Mouse (Mus musculus) testis, adult 2 months (tissue): ENCODE results near the gene Rp9. TPM values are rescaled to one million over a fixed set of nuclear protein-coding genes. Genes with fewer than 3 reads are reported as not detected.
"Not testable (repeated sequence)": the region's sequence is repeated elsewhere in the genome, so short reads cannot be mapped to it uniquely, and the experiment has no call there.

Experiments used
- H3K27ac ChIP-seq: fragments of 200-500 bp; 2 replicates; pipeline ENCODE4 v1.5.1; 2012; ENCODE audit warnings: low read depth, low read length; ENCODE audit not compliant: control insufficient read depth, insufficient read depth
- H3K27me3 ChIP-seq: fragments of 200-500 bp; 2 replicates; pipeline ENCODE4 v1.6.1; 2012; ENCODE audit warnings: mild to moderate bottlenecking, low read length, moderate library complexity; ENCODE audit not compliant: control insufficient read depth, insufficient read depth
- H3K36me3 ChIP-seq: fragments of 200-500 bp; 2 replicates; pipeline ENCODE4 v1.6.1; 2012; ENCODE audit warnings: mild to moderate bottlenecking, low read length; ENCODE audit not compliant: control insufficient read depth, insufficient read depth
- H3K4me1 ChIP-seq: fragments of 200-500 bp; 2 replicates; pipeline ENCODE4 v1.6.1; 2012; ENCODE audit warnings: low read length; ENCODE audit not compliant: control insufficient read depth, insufficient read depth
- H3K4me3 ChIP-seq: fragments of 200-500 bp; 2 replicates; pipeline ENCODE4 v1.5.1; 2012; ENCODE audit warnings: low read depth, mild to moderate bottlenecking, low read length, moderate library complexity, mixed read lengths; ENCODE audit not compliant: control insufficient read depth
- CTCF ChIP-seq: fragments of 200-500 bp; IDR thresholded peaks from 2 replicates; pipeline ENCODE4 v1.5.1; 2012; ENCODE audit warnings: low read depth, mild to moderate bottlenecking, inconsistent platforms, low read length, moderate library complexity; ENCODE audit not compliant: control insufficient read depth, insufficient read depth, insufficient replicate concordance
- POLR2A ChIP-seq: fragments of 200-500 bp; IDR thresholded peaks from 2 replicates; pipeline ENCODE4 v1.6.1; 2012; ENCODE audit warnings: low read depth, mild to moderate bottlenecking, inconsistent platforms, low read length, moderate library complexity; ENCODE audit not compliant: control insufficient read depth
- polyA plus RNA-seq: library from polyadenylated mRNA; depleted of rRNA; stranded (reverse); fragments of >200 nt; gene quantifications from 2 replicates; pipeline ENCODE4 v1.2.3, GENCODE M21; 2012

Gene Rp9
- polyA plus RNA-seq, 1 experiment = 96.7 TPM

DNA sequence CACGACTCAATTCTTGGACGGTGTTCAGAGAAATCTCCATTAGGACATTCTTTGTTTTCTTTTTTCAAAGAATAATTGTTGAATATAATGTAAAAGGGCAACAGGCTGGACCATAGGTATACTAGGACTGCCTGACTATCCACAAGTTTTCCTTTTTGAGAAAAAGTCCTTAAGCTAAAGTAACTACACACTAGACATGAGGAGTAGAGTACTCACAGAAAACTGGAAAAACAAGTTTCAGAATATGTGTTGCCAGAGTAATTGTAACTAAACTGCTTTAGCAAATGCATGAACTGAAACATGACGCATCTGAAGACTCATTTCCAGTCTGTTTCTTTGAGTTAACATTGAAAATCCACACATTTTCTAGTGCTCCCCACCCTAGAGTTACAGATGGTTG lies 64.1 kb downstream of the Rp9 start:
- Histone ChIP-seq H3K27ac (no peak overlapping the region), H3K4me1 (no peaks in the 10 kb centered on the region), H3K36me3 (no peaks in the 10 kb centered on the region), H3K27me3 (no peaks in the 10 kb centered on the region), H3K4me3 (no peak overlapping the region)
- TF ChIP-seq POLR2A (no peak), CTCF (no peak)

DNA sequence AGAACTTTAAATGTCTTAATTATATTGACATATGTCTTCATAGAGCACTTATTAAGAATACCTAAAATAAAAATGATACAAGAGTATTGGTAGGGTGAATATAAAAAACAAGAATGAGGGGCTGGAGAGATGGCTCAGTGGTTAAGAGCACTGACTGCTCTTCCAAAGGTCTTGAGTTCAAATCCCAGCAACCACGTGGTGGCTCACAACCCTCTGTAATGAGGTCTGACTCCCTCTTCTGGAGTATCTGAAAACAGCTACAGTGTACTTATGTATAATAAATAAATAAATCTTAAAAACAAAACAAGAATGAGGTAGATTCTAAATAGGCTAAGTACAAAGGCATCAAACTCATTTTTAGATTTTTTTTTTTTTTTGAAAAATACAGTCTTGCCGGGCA lies 66.0 kb downstream of the Rp9 start:
- H3K4me1 ChIP-seq, H3K4me3 ChIP-seq, H3K27me3 ChIP-seq, H3K27ac ChIP-seq, H3K36me3 ChIP-seq: not testable (repeated sequence)

- TF ChIP-seq CTCF = no peak
- Histone ChIP-seq H3K4me1 (no peaks in the 10 kb centered on the region), H3K27ac (no peak overlapping the region), H3K36me3 (no peaks in the 10 kb centered on the region), H3K4me3 (no peak overlapping the region), H3K27me3 (no peaks in the 10 kb centered on the region)
Observed at GRCm38 (mm10) chr9:22402976-22403375, 66.6 kb downstream of the Rp9 start.

DNA sequence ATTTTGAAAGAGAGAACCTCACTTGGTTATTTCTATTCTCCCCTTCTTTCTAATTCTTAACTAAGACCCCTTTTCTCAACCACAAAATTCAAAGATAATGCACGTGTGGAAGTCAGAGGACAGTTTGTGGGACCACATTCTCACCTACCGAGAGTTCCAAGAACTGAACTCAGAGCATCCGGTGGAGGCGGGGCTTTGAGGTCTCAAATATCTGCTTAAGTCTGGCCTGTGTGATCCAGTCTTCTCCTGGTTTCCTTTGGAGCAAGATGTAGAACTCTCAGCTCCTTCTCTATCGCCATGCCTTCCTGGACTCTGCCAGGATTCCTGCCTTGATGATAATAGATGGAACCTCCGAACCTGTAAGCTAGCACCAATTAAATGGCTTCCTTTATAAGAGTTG lies 67.5 kb downstream of the Rp9 start:
- no peaks in the 10 kb centered on the region for H3K4me1 ChIP-seq
- no peaks in the 10 kb centered on the region for H3K27me3 ChIP-seq
- TF ChIP-seq CTCF = no peak
- TF ChIP-seq POLR2A = no peak
- no peaks in the 10 kb centered on the region for H3K36me3 ChIP-seq
- no peak overlapping the region for H3K27ac ChIP-seq
- no peak overlapping the region for H3K4me3 ChIP-seq

GRCm38 (mm10) chr9:22399021-22399420 lies 70.5 kb downstream of the Rp9 start:
- TF ChIP-seq CTCF = no peak
- no peak for TF ChIP-seq POLR2A
- H3K36me3 ChIP-seq = no peaks in the 10 kb centered on the region
- H3K4me1 ChIP-seq = no peaks in the 10 kb centered on the region
- H3K4me3 ChIP-seq = no peak overlapping the region
- H3K27me3 ChIP-seq = no peaks in the 10 kb centered on the region
- no peak overlapping the region for H3K27ac ChIP-seq

- Histone ChIP-seq H3K27me3 (no peaks in the 10 kb centered on the region), H3K4me1 (no peaks in the 10 kb centered on the region), H3K4me3 (no peak overlapping the region), H3K36me3 (no peaks in the 10 kb centered on the region; the same call in 1 of the 2 replicates), H3K27ac (no peak overlapping the region)
- TF ChIP-seq CTCF (no peak), POLR2A (no peak)
Observed at GRCm38 (mm10) chr9:22394725-22395124, 74.8 kb downstream of the Rp9 start.

DNA sequence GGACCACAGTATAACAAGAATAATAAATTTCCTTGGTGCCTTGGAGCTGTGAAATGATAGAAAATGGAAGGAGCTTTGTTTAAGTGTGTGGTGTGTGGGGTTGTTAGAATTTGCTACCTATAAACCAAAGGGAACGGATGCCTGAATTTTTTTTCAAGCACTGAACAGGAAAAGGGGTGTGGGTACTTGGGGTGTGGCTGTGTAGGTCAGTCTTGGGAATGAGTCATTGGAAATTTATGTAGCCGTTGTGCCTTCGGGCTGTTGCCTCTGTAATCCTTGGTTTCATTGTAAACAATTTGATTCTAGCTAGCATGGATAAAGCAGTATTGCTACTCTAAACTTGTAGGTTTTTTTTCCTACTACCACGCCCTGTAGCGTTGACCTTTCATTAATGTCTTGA lies 79.2 kb downstream of the Rp9 start:
- peaks cover 4% of the 10 kb centered on the region; the same call in 1 of the 2 replicates for H3K4me1 ChIP-seq
- H3K36me3 ChIP-seq = no peaks in the 10 kb centered on the region; the same call in 1 of the 2 replicates
- no peaks in the 10 kb centered on the region for H3K27me3 ChIP-seq
- no peak overlapping the region for H3K4me3 ChIP-seq
- no peak overlapping the region for H3K27ac ChIP-seq
- no peak for TF ChIP-seq POLR2A

DNA sequence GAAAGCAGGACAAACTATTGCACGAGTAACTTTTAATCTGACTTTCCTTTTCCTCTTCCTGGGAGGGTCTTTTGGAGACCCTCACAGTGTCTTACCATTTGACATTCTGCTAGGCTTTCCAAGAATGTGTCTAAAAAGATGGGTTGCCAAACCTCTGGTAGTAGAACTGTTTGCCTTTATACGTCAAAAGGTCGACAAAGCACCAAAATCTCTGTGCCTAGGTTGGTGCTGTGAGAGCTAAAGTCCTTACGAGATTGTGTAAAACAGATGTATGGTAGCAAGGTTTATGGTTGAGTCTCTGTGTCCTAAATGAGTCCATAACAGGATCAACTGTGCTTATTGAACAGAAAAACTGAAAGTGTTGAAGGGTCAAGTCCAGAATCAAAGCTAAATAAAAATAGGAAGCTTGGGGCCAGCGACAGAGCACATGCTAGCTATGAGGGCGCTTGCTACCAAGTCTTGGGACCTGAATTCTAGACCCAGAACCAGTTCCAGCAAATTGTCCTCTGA lies 79.8 kb downstream of the Rp9 start:
- Histone ChIP-seq H3K36me3 (no peaks in the 10 kb centered on the region; the same call in 1 of the 2 replicates), H3K27ac (peak overlapping the region; percentile 100), H3K27me3 (no peaks in the 10 kb centered on the region), H3K4me3 (peak overlapping the region; percentile 98; the same call in 1 of the 2 replicates), H3K4me1 (peaks cover 4% of the 10 kb centered on the region; the same call in 1 of the 2 replicates)
- TF ChIP-seq POLR2A = no peak
- TF ChIP-seq CTCF = no peak
